Mouse (Mus musculus): ENCODE data around the gene Pmm2. TPM values are rescaled to one million over a fixed set of nuclear protein-coding genes. Genes with fewer than 3 reads are reported as not detected.

Pmm2 gene
- polyA plus RNA-seq, 3 experiments from 2014 or later = 89.9 to 115 (median 99.3) TPM

GRCm38 (mm10) chr16:8685087-8685486 lies 47.6 kb downstream of the Pmm2 start:
- ATAC-seq = no peak

GRCm38 (mm10) chr16:8686121-8686870 lies 48.8 kb downstream of the Pmm2 start:
- peak; percentile 81 for ATAC-seq

- no peak for ATAC-seq
These were observed 49.5 kb downstream of the Pmm2 start for GRCm38 (mm10) chr16:8686871-8687535.

- ATAC-seq = no peak
These were observed 50.2 kb downstream of the Pmm2 start for GRCm38 (mm10) chr16:8687559-8688112.

GRCm38 (mm10) chr16:8689979-8690656 lies 52.6 kb downstream of the Pmm2 start:
- no peak for ATAC-seq

GRCm38 (mm10) chr16:8691206-8691605 lies 53.7 kb downstream of the Pmm2 start:
- ATAC-seq = no peak

GRCm38 (mm10) chr16:8699556-8699955 lies 62.1 kb downstream of the Pmm2 start:
- no peak for ATAC-seq

GRCm38 (mm10) chr16:8700586-8700985 lies 63.1 kb downstream of the Pmm2 start:
- ATAC-seq = no peak

GRCm38 (mm10) chr16:8711998-8712397 lies 74.5 kb downstream of the Pmm2 start:
- ATAC-seq = no peak

Other genes with a start within 250 kb of the Pmm2 start
- not detected for gene Tmem114, start 212.5 kb upstream of the Pmm2 start, polyA plus RNA-seq (2017; shearing (Covaris generic))
- gene Mettl22, start 166.9 kb upstream of the Pmm2 start, polyA plus RNA-seq (2017; shearing (Covaris generic)) = 10 to 100 TPM; 10.2 to 18.3 (median 17.8) TPM
- gene Abat, start 124.2 kb upstream of the Pmm2 start, polyA plus RNA-seq (2017; shearing (Covaris generic)) = 1 to 10 TPM in 2 of 3 experiments, under 1 TPM in 1; 0.67 to 1.3 (median 1.1) TPM
- gene Tmem186, start within 50 bp of the Pmm2 start, polyA plus RNA-seq (2017; shearing (Covaris generic)) = 10 to 100 TPM in 2 of 3 experiments, 1 to 10 TPM in 1; 8.0 to 12.6 (median 12.5) TPM
- 10 to 100 TPM; 14.0 to 53.9 (median 14.9) TPM for gene Carhsp1, start 34.5 kb downstream of the Pmm2 start, polyA plus RNA-seq (2017; shearing (Covaris generic))
- gene Gm5767, start 43.1 kb downstream of the Pmm2 start, polyA plus RNA-seq (2017; shearing (Covaris generic)) = not detected
- 10 to 100 TPM; 27.3 to 48.2 (median 47.7) TPM for gene Usp7, start 154.6 kb downstream of the Pmm2 start, polyA plus RNA-seq (2017; shearing (Covaris generic))
- gene 1810013L24Rik, start 192.4 kb downstream of the Pmm2 start, polyA plus RNA-seq (2017; shearing (Covaris generic)) = 10 to 100 TPM; 17.9 to 21.0 (median 20.3) TPM